Mouse (Mus musculus) cerebellum, adult 11 months (tissue): Measurements from ENCODE around the gene Kcnip1.
A peak's percentile ranks its signal among the peaks of the same experiment; 100 is the strongest.

ENCODE experiments used
- DNase-seq: peaks from one replicate; pipeline ENCODE4 v3.0.0; 2022

The Kcnip1 gene

GRCm38 (mm10) chr11:33980146-33980545 is 12.8 kb downstream of the Kcnip1 start:
- no peak for DNase-seq

DNA sequence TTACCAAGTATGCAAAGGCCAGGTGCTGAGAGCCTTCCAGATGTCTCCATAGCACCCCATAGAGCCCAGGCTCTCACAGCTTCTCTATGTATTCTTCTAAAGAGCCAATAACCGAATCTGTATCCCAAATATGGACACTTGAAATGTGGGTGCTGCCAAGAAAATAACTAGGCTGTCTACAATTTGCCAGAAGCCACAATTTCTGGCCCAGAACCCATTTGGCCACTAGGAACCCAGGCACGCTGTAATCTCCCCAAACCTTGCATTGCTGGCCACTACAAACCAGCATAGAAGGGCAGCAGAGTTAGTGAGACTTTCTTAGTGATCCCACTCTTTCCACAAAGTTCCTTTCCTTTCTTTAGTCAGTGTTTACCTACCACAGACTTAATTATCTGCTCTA is 17.8 kb downstream of the Kcnip1 start:
- DNase-seq = no peak

DNA sequence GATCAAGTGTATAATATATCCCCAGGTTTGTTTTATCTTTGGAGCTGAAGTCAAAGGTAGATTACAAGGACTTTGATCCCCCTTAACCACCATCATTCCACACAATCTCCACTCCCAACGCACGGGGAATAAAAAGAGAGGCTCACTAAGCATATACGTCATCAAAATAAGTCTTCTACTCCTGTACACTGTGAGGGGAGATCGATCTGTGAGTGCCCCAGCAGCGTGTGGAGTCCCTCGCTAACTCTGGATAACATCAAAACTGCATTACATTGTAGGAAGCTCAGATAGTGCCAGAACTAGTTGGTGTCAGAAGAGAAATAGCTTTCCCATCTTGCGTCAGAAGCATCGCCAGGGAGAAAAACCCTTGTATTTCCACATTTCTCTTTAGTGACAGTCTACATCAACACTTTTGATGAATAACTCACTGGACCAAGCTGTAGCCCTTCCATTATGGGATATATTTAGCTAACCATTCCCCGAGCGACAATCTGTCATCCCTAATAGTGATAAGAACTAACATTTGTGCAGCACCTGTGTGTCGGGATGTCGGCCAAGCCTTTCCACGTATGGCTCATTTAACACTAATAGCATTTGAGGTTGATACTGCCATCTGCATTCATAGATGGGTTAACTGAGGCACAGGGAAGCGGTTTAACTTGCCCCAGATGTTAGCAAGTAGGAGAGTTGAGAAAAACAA is 18.5 kb downstream of the Kcnip1 start:
- DNase-seq = no peak

GRCm38 (mm10) chr11:33972114-33972513 is 20.8 kb downstream of the Kcnip1 start:
- no peak for DNase-seq

DNA sequence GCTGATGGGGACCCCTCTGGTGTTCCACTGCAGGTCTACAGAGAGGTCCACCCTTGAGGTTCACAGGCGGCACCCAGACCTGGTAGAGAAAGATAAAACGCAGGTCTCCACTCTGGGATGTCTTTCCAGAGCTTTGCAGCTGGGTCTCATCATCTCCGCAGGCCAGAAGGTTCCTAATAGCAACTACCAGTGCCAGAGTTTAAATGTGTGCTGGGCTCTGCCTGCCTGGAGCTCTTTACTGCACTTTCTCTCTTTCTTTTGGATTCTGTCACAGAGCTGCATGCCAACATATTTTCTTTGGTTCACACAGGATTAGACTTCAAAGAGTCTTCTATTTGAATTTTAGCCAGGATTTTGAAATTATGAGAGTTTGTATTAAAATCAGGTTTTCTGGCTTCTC is 23.8 kb downstream of the Kcnip1 start:
- no peak for DNase-seq

GRCm38 (mm10) chr11:33967708-33968107 is 25.2 kb downstream of the Kcnip1 start:
- no peak for DNase-seq

GRCm38 (mm10) chr11:33965380-33965779 is 27.6 kb downstream of the Kcnip1 start:
- DNase-seq = no peak

- no peak for DNase-seq
These were observed 30.1 kb downstream of the Kcnip1 start, which contains the start of gene Kcnmb1 for GRCm38 (mm10) chr11:33962688-33963407. Gene Kcnmb1 (plus strand): TSS chr11:33963013.

DNA sequence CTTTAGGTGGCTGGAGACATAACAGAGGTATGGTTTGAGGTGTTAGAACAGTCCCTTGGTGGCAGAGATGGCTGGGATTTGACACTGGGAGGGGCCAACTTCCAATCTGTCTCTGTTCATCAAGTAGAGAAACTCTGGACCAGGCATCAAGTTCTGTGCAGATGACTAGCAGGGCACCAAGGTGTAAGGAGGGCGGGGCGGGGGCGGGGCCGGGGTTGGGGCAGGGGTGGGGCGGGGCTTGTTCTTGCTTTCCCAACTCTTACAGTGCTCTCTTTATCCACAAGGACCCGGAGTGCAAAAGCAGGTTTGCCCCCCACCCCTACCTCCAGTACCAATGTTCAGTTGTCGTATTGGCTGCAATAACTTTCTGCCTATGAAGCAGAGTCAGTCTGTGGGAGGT is 30.8 kb downstream of the Kcnip1 start:
- DNase-seq = no peak

DNA sequence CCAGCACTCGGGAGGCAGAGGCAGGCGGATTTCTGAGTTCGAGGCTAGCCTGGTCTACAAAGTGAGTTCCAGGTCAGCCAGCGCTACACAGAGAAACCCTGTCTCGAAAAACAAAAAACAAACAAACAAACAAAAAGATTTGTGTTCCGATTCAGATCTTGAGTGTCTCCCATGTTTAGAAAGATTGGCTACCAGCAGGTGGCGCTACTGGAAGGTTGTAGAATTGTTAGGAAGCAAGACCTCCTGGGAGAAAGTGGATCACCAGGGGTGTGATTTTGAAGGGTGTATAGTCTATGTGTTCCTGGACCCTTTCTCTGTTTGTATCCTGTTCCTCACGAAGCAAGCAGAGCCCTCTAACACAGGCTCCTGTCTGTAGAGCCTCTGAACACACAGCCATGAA is 34.2 kb downstream of the Kcnip1 start:
- DNase-seq = peak; percentile 4

DNA sequence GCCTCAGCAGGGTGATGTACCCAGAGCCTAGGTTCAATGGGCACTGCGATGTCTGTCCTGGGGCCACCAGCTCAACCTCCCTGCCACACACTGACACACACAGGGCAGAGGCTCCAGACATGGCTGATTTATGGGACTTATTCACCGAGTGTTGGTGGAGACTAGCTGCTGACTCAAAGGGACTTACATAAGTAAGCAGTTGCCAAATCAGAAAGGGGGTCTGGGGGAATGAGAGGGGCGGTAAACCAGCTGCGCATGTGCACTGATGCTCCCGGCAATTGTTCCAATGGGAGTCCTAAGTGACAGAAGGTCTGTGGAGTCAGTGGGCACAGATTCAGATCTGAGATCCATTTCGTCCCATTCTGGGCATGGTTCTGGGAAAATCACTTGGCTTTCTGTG is 35.4 kb downstream of the Kcnip1 start:
- no peak for DNase-seq

GRCm38 (mm10) chr11:33956623-33957022 is 36.3 kb downstream of the Kcnip1 start:
- DNase-seq = no peak

- no peak for DNase-seq
These were observed 37.0 kb downstream of the Kcnip1 start for GRCm38 (mm10) chr11:33955982-33956381.

DNA sequence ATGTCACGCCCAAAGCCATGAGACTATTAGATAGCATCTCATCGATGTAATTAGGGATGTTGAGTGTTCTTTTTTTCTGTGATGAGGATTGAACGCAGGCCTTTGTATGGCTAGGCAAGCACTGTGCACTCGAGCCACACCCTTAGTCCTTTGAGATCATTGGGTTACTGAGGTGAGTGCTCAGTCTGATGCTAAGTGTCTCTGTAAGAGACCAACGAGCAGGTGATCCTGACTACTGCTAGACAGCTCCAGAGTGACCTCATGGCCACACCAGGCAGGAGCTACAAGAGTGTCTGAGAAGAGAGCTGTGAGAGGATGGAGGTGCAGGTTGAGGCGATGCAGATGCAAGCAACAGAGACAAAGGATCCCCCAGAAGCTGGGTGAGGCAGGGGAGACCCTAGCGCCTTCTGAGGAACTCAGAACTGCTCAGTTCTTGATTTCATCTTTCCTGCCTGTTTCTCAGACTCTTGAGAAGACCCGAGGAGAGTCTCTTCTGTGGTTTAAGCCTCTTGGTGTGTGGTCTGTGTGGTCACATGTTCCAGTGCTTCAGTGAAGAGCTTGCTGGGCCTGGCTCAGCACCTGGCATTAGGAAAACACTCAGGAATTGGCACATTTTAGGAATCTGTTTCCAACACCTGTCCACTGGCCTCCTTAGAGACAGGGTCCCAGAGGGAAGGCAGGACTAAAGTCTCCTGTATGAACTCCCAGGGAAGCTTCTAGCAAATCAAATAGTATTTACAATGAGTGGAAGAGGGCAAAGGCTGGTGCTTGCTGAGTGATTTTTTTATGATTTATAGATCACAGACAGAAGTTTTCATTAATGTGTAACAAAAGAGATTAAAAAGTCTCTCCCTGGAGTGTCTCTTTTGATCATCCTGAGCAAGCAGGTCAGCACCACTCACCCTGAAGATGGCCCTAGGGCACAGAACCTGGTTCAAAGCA is 41.0 kb downstream of the Kcnip1 start:
- no peak for DNase-seq

DNA sequence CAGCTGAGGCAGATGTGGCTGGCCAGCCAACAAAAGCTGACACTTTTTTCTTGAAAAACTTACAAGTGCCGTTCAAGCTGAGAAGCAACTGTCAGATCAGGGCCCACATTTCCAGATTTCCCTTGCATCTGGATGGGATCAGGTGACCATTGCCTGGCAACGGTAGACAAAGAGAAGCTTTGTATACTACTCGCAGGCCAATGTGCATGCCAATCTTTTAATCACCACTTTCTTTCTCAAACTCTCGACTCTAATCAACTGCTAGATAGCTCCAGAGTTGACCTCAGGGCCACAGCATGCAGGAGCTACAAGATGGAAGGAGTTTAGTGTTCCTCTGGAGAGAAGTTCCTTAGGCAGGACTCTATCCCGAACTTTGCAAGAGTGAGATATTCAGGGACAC is 41.8 kb downstream of the Kcnip1 start:
- DNase-seq = no peak

GRCm38 (mm10) chr11:33946501-33946900 is 46.5 kb downstream of the Kcnip1 start:
- no peak for DNase-seq

GRCm38 (mm10) chr11:33944786-33945328 is 48.1 kb downstream of the Kcnip1 start:
- no peak for DNase-seq

DNA sequence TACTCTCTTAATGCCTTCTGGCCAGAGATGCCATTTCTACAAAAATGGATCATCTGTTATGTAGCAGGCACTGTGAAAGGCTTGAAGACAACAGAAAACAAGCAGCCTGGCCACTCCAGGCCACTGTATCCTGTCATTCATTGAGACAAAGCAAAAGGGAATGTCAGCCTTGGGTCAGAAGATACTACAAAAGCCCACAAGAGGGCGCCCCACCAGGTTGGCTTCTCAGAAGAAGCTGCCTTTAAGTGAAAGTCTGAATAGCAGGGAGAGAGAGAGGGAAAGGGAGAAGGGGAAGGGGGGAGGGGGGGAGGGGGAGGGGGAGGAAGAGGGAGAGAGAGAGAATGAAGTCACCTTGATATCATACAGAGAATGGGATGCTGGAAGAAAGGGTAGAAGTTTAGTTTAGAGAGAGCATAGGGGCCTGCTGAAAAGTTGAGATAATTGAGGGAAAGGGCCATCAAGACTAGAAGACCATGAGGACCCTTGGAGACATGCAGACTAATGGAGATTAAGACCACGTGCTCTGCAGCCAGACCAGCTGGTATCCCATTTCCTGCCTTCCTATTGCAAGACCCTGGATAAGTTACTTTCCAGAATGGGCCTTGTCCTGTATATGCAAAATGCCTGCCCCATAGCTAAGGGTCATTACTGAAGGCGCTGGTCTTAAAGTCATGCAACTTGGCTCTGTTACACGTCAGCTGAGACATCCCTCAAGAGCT is 48.7 kb downstream of the Kcnip1 start:
- no peak for DNase-seq

DNA sequence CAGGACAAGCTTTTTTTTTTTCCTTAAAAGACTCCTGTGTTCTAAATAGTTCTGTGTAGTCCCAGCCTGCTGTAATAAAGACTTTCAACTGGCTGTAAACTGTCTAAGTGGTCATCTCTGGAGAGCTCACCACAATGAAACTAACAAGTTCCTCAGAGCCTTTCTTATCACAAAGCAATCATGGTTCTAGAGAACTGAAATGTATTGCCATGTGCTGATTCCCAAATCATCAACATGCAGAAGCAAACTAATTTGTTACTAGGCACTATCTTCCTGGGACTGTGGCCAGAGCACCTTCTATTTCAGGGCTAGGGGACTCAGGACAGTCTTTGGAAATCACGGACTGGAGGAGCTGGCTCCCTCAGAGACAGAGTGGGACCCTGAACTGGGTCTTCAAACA is 49.4 kb downstream of the Kcnip1 start:
- no peak for DNase-seq

- no peak for DNase-seq
These were observed 53.4 kb downstream of the Kcnip1 start for GRCm38 (mm10) chr11:33939456-33940113.

DNA sequence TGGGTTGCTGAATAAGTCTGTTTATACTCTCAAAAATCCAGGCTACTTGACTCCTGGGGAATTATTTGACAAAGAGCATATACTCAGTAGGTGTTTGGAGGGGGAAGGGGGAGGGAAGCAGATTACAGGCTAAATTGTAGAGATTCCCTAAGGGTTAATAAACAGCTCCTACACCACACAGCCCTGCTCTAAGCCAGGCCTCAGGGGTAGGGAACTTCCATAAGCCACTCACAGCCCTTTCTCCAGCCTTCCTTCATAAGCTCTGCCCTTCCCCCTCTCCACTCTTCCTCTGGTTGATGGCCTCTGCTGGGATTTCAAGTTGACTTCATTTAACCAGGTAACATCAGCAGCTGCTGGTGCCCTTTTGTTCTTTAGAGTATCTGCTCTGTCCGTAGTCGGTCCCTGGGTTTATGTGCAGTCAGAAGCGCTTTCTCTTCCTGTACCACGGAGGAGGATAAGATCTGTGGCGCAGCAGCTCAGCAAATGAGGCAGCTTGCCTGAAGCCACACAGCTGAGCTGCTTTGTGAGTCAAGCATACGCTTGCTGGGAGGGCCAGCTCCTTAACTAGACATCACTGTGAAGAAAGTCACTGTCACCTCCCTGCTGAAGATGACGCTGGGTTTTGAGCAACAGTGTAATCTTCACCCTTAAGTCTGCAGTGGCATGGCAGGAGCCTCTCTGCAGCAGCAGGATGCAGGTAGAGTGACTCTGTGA is 54.2 kb downstream of the Kcnip1 start:
- no peak for DNase-seq
